Mouse (Mus musculus) brain, embryonic 14.5 days (tissue): ENCODE results near the gene Ift52. TPM values are rescaled to one million over a fixed set of nuclear protein-coding genes. Genes with fewer than 3 reads are reported as not detected.

Source experiments
- DNase-seq: peaks from one replicate; pipeline ENCODE4 v3.0.0-alpha.2; 2011; ENCODE audit warnings: low read depth
- CTCF ChIP-seq: fragments of 200-500 bp; IDR thresholded peaks from 2 replicates; pipeline ENCODE4 v1.5.1; 2012; ENCODE audit warnings: inconsistent platforms, mild to moderate bottlenecking, moderate library complexity, borderline replicate concordance; ENCODE audit not compliant: insufficient read depth, insufficient read length; ENCODE audit errors: extremely low read depth
- POLR2A ChIP-seq: fragments of 200-500 bp; IDR thresholded peaks from 2 replicates; pipeline ENCODE4 v1.6.1; 2012; ENCODE audit warnings: mild to moderate bottlenecking, inconsistent platforms, borderline replicate concordance; ENCODE audit not compliant: poor library complexity, insufficient read depth, insufficient read length, severe bottlenecking; ENCODE audit errors: extremely low read depth
- polyA plus RNA-seq: library from polyadenylated mRNA; depleted of rRNA; stranded (reverse); fragments of >200 nt; gene quantifications from 2 replicates; pipeline ENCODE4 v1.2.3, GENCODE M21; 2012; rRNA removed

Gene Ift52
- polyA plus RNA-seq, result 34.1 and 35.4 TPM in 2 replicates

DNA sequence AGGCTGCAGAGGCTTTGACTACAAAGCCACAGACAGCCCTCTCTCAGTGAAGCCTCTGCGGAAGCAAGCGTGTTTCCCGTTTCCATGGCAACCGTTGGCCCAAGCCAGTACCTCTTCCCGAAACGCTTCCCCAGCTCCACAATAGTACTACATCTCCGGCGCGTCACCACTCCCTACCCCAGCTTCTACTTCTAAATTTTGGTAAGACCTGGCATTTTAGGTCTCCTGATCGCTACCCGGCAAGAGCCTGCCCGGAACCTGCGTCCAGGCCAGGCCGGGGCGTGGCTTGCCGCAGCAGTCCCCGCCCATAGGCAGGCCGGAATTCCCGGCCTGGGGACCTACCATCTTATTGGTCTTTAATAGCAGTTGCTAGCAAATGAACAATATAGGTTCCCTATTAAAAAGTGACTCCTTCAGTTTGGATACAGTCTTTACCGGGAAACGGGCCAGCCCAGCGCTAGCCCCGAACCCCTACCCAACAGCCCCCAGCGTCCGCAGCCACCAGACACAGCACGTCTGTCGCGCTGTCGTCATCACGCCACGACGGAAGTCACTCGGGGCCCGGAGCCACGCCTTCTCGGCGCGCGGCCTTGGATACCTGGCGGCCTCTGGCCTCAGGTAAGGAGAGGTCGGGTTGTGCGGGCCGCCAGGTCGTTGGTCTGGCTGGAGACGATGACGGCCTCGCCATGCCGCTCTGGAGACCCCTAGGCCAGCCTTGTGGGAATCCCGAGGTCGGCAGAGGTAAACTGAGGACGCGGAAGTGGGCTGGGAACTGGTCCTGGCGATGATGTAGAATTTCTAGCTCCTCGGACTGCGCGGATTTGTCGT is at the start of gene Ift52:
TSS of gene Ift52 (plus strand) at position 439 of the 828 bp plus-strand sequence.
- TF ChIP-seq CTCF (no peak), POLR2A (peak; percentile 64; the same call in 1 of the 2 replicates)
- peak; percentile 96 for DNase-seq

DNA sequence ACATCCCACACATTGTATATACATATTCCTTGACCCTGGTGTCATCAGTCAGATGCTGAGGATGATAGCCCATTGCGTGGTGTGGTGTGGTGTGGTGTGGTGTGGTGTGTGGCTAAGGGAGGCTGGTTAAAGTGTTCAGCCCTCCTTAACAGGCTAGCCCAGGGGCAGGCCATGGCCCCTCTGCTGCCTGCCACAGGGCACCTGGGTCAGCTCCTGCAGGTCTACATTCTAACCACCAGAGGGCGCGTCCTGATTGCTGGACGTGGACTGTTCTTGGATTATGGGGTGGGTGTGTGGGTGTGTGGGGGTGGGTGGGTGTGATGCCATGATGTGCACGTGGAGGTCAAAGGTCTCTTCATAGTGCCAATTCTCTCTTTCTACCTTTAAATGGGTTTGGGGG is 48.8 kb upstream of the Ift52 start:
- DNase-seq, result peak; percentile 14
- TF ChIP-seq POLR2A (no peak), CTCF (peak; percentile 79)

DNA sequence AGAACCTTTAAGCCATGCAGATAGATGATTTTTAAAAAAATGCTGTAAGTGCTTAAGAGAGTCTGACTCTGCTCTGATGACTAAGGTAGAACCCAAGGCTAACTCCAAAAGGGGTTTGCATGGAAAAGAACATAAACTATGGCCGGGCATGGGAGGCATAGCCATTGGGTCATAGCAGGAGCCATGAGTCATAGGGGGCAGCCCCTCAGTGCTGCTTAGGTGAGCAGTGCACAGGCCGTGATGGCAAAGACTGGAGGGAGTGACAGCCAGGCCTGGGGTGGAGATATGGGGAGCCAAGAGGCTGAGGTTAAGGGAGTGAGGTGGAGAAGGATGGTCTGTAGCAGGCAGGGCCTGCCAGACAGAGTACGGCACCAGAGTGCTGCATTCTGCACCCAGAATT is 48.1 kb upstream of the Ift52 start:
- TF ChIP-seq CTCF (no peak), POLR2A (no peak)
- DNase-seq, result no peak

DNA sequence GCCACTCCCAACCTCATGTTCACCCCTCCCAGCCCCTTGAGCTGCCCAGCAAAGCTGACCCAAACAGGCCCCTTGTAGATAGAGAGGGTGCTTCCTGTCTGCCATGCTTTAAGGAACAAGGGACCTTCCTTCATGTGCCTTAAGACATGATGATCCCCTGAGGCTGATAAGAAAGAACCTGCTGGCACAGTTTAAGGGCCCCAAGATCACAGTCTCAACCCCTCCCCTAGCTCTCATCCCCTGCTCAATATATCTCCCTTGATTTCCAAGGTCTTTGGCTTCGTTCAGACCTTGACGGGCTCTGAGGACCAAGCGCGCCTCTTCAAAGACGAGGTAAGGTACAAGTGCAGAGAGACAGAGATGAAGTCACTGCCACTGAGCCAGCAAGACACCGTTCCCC is 46.3 kb upstream of the Ift52 start:
- no peak for DNase-seq
- no peak for TF ChIP-seq POLR2A
- TF ChIP-seq CTCF, result no peak

DNA sequence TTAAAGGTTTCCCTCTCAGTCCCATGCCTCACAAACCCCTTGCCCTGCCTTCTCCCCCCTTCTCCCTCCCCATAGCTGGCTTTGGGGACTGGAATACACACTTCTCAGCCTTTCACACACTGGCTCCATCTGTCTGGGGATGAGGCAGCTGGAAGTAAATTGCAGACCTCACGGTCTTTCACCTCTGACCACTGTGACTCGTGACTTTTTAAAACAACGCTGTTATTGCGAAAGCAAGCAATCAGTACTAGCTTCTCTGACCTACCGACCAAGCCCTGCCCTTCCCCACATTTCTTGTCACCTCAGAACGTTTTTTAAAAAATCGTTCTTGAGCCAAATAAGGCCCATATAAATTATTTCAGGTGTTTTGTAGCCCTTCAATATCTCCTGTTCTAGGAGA is 44.4 kb upstream of the Ift52 start:
- TF ChIP-seq POLR2A, result no peak
- no peak for DNase-seq

DNA sequence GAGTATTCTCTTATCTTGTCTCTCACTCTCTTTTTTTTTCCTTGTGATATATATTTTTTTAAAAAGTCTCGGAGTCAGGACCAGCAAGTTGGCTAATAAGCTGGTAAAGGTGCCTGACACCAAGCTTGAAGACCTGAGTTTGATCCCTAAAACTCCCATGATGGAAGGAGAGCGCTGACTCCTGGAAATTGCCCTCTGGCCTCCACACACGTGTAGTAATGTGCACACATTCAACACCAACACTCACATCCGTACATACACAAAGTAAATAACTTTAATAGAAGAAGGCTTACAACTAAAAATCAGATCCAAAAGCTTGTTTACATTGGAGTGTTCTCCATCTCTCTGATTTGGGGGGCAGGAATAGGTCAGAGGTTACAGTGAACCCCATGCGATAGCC is 43.9 kb upstream of the Ift52 start:
- DNase-seq, result no peak
- TF ChIP-seq POLR2A, result no peak
- TF ChIP-seq CTCF, result no peak

DNA sequence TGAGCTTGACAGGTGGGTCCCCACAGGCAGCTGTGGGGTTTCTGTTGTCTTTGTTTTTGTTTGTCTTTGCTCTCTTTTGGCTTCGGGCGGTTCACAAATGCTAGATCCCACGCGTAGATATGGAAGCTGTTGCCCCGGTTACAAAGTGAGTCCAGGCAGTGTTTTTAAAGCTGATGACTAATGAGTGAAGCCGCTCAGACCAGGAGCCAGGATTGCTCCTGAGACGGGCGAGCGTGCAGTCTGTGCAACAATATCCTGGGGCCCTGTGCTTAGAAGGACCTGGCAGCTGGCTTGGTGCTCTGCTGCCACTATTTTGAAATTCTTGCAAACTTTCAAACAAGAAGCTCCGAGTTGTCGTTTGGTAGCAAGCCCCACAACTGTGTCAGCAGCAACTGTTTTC is 43.5 kb upstream of the Ift52 start:
- DNase-seq, result peak; percentile 65
- TF ChIP-seq CTCF, result no peak
- no peak for TF ChIP-seq POLR2A

DNA sequence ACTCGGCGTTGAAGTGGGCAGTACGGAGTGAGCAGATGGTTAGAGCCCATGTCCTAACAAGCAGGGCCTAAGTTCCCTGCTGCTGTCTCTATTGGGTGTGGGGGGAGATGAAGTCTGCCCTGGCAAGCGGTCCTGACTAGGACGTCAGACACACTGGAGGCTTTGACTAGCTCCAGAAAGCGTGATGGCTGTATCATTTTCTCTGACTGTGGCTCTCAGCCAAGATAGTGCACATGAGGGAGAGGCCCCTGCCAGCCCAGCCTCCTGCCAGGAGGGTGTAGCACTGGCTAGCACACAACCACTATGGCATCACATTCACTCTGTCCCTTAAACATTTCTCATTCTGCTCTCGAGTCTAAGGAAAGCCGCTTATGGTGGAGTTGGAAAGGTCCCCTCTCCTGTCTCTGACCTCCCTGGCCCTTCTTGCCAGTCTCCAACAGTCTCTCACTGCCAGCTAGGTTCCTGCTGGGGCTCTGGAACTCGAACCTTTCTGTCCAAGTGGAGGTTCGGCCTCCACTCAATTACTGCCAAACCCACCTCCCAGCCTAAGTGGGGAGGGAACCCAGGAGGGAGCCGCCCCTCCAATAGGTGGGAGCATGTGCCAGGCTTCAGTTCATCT is 41.9 kb upstream of the Ift52 start:
- TF ChIP-seq CTCF (no peak), POLR2A (no peak)
- DNase-seq, result peak; percentile 88

DNA sequence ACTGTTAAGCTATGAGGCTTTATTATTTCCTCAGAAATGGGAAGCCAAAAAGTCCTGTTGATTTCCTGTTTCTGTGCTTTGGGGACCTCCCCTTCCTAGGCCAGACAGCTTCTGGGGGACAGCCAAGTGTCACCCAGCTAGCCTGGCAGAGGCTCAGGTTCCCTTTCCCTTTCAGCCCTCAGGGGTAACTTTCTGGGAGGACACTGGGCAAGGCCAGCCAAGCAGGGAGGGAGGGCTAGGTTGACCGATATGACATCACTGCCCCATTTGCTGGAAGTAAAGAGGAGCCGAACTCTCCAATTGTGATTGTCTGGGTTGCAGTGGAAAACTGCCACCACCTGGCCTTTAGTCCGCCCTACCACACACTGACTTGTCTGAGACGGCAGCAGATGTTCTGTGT is 41.2 kb upstream of the Ift52 start:
- TF ChIP-seq POLR2A (no peak), CTCF (no peak)
- DNase-seq, result peak; percentile 49

DNA sequence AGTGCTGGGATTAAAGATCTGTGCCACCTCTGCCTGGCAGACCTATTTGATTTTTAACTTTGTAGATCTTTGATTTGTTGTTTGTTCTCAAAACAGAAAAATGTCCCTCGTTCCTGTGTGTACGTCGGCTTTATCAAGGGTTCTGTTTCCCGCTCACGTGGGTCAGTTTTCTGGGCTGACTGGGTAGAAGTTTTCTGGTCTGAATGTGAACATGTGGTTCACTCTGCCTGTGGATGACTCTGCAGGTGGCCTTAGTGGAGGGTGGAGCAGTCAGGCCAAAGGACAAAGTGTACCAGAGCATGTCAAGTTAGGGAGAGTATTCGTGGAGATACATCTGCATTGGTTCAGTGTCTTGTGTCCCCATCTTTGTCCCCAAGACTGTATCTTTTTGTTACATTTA is 32.8 kb upstream of the Ift52 start:
- TF ChIP-seq POLR2A, result no peak
- no peak for TF ChIP-seq CTCF
- DNase-seq, result no peak

DNA sequence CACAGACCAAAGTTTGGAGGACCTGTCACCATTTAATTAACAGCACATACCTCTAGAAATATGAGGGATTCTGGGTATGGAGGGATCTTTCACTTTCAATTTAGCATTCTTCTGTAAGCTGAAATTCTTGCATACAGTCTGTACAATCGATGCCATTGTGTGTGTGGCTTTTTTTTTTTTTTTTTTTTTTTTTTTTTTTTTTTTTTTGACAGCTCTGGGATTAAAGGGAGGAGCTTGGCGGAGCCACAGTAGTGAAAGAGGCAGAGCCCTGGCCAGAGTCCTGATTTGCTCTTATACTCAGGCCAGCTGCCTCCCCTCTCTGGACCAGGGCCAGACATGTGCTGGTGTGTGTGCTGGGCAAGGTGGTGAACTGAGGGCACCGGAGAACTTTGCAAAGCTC is 31.2 kb upstream of the Ift52 start:
- DNase-seq, result peak; percentile 83
- no peak for TF ChIP-seq POLR2A

DNA sequence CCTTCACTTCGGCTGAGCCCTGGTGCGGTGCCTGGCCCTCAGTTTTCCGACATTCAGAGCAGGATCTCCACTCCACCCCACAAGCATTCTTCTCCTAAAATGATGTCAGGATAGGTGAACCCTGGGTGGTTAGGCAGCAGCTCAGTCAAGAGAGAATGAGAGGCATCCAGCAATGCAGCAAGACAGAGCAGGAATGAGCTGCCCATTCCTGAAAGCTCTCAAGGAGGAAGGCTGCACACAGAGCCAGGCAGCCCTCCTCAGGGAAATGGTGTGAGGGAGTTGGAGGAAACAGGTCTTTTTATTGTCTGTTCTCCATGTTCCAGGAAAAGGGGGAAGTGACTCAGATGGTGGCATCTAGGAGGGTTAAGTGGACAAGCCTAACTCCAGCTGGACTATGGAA is 30.4 kb upstream of the Ift52 start:
- no peak for DNase-seq
- TF ChIP-seq CTCF (no peak), POLR2A (no peak)
